Mouse (Mus musculus) heart, embryonic 10.5 days (tissue): Measurements from ENCODE around the gene Bysl. TPM values are rescaled to one million over a fixed set of nuclear protein-coding genes. Genes with fewer than 3 reads are reported as not detected.
"Not testable (repeated sequence)": the region's sequence is repeated elsewhere in the genome, so short reads cannot be mapped to it uniquely, and the experiment has no call there.

ENCODE experiments used
- DNase-seq: peaks from one replicate; pipeline ENCODE4 v3.0.0-alpha.2; 2017; ENCODE audit warnings: low spot score
- H3K27ac ChIP-seq: fragments of 300-500 bp; sonication (generic); 2 replicates; pipeline ENCODE4 v1.5.1; 2016; ENCODE audit warnings: mild to moderate bottlenecking
- H3K27me3 ChIP-seq: fragments of 300-500 bp; sonication (generic); 2 replicates; pipeline ENCODE4 v1.6.1; 2016; ENCODE audit warnings: mild to moderate bottlenecking; ENCODE audit not compliant: poor library complexity, insufficient read depth, severe bottlenecking
- H3K36me3 ChIP-seq: fragments of 300-500 bp; sonication (generic); 2 replicates; pipeline ENCODE4 v1.6.1; 2016; ENCODE audit warnings: mild to moderate bottlenecking, moderate library complexity
- H3K4me1 ChIP-seq: fragments of 300-500 bp; sonication (generic); 2 replicates; pipeline ENCODE4 v1.6.1; 2016; ENCODE audit warnings: mild to moderate bottlenecking
- H3K4me3 ChIP-seq: fragments of 300-500 bp; sonication (generic); 2 replicates; pipeline ENCODE4 v1.5.1; 2016; ENCODE audit warnings: mild to moderate bottlenecking, moderate library complexity
- H3K9me3 ChIP-seq: fragments of 300-500 bp; sonication (generic); 2 replicates; pipeline ENCODE4 v1.6.1; 2016; ENCODE audit warnings: mild to moderate bottlenecking, moderate library complexity
- WGBS: fragments of 180-500 bp; shearing (Covaris S2); methylation state at CpG from one replicate; pipeline ENCODE4 v1.1.7; 2016; 5-methylcytosine and 5-hydroxymethylcytosine counted together
- polyA plus RNA-seq: library from polyadenylated mRNA; unstranded; fragments of >200 nt; fragmentation: Nextera tagmentation; extraction: Ambion mirVana; gene quantifications from 2 replicates; pipeline ENCODE4 v1.2.1, GENCODE M21; 2016

Bysl gene
- polyA plus RNA-seq, 1 experiment from 2014 or later: 43.0 TPM

DNA sequence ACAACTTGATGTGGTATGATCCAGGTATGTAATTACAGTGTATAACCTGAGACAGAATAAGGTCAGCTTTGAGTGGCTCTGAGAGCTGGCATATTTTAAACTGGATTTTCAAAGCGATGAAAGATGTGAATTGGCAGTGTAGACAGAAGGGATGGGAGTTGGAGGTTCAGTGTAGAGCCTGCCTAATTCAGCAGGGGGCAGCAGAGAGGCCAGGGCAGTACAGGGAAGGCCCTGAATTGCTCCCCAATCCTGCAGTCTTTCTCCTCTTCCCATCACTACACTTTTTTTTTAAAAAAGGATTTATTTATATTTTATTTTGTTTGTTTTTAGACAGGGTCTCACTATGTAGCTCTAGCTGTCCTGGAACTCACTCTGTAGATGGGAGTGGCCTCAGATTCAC is 2.7 kb upstream of the Bysl start:
- H3K27me3 ChIP-seq: no peaks in the 10 kb centered on the region
- H3K36me3 ChIP-seq: peaks cover 54% of the 10 kb centered on the region
- WGBS: 86% methylated on average over 1 of the region's 1 CpGs
- no peak for DNase-seq
- H3K4me1 ChIP-seq: peaks cover 21% of the 10 kb centered on the region
- no peak overlapping the region for H3K4me3 ChIP-seq
- no peak overlapping the region for H3K27ac ChIP-seq
- no peaks in the 10 kb centered on the region for H3K9me3 ChIP-seq

DNA sequence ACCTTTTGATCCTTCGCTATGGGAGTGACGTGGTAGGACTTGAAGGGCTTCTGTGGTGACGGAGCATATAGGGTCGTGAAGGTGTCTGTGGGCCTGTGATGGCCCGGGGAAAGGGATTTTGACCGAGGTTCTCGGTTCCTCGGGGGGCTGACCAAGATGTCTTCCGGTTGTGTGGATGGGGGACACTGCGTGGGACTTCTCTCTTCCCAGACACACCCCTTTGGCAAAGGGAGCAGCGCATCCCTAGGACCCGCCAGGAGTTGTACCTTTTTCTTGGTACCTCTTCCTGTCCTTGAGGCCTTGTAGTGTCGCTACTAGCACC is 330 bp upstream of the Bysl start:
- Histone ChIP-seq H3K27me3 (no peaks in the 10 kb centered on the region), H3K36me3 (peaks cover 57% of the 10 kb centered on the region), H3K4me1 (peaks cover 21% of the 10 kb centered on the region), H3K4me3 (peak overlapping the region; percentile 85), H3K9me3 (no peaks in the 10 kb centered on the region), H3K27ac (peak overlapping the region; percentile 89)
- under 1% methylated on average over 13 of the region's 13 CpGs for WGBS
- DNase-seq: no peak

DNA sequence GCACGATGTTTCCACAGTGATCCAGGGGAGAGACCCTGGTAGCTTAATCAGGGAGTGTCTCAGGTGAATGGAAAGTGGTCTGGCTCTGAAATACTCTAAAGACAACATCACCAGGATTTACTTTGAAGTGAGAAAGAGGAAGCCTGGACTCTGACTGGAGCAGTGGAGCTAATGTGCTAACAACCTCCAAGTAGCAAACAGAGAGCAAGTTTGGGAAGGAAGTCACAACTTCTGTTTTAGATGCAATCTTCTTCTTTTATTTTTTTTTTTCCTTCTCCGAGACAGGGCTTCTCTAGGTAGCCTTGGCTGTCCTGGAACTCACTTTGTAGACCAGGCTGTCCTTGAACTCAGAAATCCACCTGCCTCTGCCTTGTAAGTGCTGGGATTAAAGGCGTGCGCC is 2.1 kb downstream of the Bysl start:
- 91% methylated on average over 4 of the region's 4 CpGs for WGBS
- H3K4me3 ChIP-seq: no peak overlapping the region

DNA sequence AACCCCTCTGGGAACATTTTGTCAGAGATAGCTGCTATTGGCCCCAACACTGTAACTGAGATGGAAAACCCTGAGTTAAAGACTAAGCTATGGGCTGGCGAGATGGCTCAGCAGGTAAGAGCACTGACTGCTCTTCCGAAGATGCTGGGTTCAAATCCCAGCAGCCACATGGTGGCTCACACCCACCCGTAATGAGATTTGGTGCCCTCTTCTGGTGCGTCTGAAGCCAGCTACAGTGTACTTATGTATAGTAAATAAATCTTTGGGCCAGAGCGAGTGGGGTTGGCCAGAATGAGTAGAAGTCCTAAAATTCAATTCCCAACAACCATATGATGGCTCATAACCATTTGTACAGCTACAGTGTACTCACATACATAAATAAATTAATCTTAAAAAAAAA is 5.1 kb downstream of the Bysl start:
- Histone ChIP-seq H3K4me3 (no peak overlapping the region), H3K27ac (no peak overlapping the region), H3K4me1 (peaks cover 9% of the 10 kb centered on the region), H3K27me3 (no peaks in the 10 kb centered on the region), H3K36me3 (peaks cover 73% of the 10 kb centered on the region), H3K9me3 (no peaks in the 10 kb centered on the region)
- WGBS: 79% methylated on average over 5 of the region's 5 CpGs
- DNase-seq: no peak

More for the DNA sequence above, 2.1 kb downstream of the Bysl start:
- H3K27me3 ChIP-seq: no peaks in the 10 kb centered on the region
- H3K4me1 ChIP-seq: peaks cover 21% of the 10 kb centered on the region
- no peak for DNase-seq
- peaks cover 59% of the 10 kb centered on the region for H3K36me3 ChIP-seq
- H3K9me3 ChIP-seq: no peaks in the 10 kb centered on the region
- no peak overlapping the region for H3K27ac ChIP-seq

DNA sequence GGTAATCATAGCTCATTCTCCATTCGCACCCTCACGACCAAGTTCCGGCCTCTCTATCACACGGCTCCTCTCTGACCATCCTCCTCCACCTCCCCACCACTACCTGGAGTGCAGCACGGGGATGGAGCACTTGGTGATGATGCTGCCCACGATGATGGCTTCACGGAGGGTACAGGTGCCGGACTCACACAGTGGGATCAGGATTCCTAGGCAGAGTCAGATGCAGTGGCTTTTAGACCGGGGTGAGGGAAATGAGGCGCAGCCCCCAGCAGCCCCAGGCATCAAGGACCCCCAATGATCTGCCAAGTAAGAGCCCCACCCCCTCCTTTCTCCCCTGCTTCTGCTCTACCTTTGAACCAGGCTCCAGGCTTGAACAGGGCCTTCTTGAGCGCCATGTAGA is 9.0 kb downstream of the Bysl start:
- DNase-seq: no peak
- no peak overlapping the region for H3K27ac ChIP-seq
- H3K4me3 ChIP-seq: no peak overlapping the region
- no peaks in the 10 kb centered on the region for H3K27me3 ChIP-seq
- peaks cover 93% of the 10 kb centered on the region for H3K36me3 ChIP-seq
- WGBS: 91% methylated on average over 11 of the region's 11 CpGs
- H3K4me1 ChIP-seq: peaks cover 19% of the 10 kb centered on the region
- H3K9me3 ChIP-seq: no peaks in the 10 kb centered on the region

DNA sequence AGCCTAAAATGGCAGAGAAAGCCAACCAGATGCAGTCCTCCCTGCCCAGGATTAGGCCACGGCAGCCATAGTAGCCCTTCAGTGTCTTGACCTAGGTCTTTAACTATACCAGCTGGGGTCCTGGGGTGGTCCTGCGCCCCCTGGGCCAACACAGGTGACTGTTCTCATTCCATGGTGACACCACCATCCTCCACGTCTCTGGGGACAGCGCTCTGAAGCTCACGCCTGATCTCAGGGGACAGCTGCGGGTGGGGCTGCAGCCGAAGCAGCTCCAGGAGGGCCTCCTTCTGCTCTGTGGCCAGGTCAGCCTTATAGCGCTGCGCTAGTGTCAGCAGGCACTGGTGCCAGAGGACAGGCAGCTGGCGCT is 9.9 kb downstream of the Bysl start:
- peaks cover 28% of the 10 kb centered on the region for H3K4me1 ChIP-seq
- no peaks in the 10 kb centered on the region for H3K27me3 ChIP-seq
- WGBS: 85% methylated on average over 10 of the region's 10 CpGs
- peaks cover 93% of the 10 kb centered on the region for H3K36me3 ChIP-seq
- H3K9me3 ChIP-seq: no peaks in the 10 kb centered on the region
- no peak overlapping the region for H3K27ac ChIP-seq
- H3K4me3 ChIP-seq: no peak overlapping the region
- DNase-seq: no peak

DNA sequence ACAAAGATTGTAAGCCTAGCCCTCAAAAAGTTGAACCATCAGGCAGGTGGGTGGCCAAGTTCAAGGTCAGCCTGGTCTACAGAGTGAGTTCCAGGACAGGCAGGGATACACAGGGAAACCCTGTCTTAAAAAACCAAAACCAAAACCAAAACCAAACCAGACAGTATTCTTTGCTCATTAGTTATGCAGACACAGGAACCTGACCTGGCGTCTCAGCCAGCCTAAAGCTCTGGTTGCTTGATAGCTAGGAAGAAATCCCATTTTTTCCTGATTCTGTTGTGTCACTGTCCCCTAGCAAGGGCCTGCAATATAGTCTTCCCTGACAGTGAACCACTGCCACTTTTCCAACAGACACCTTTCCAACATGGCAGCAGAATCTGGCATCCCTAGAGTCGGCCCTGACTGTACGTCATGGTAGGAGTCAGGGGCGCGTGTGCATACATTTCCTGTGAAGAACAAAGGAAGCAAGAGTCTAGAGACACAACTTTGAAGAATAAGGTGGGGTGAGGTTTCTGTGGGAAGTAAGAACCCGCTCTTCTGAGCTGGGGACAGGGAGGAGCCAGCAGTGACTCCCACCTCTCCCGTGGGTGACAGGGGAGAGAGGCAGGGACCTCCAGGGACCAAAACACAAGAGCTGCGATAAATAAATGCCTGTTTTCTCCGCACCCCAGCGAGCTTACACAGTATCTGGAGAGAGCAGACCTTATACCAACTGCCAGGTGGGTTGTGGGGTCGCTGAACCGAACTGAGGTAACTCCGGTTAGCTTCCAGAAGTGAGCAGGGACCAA is 10.5 kb downstream of the Bysl start:
- WGBS: 92% methylated on average over 13 of the region's 13 CpGs
- 0 out of 2 replicates have a peak overlapping the region, but pooled peaks have one; percentile 10 for H3K27ac ChIP-seq
- peaks cover 91% of the 10 kb centered on the region for H3K36me3 ChIP-seq
- H3K4me3 ChIP-seq: no peak overlapping the region
- no peaks in the 10 kb centered on the region for H3K9me3 ChIP-seq
- H3K27me3 ChIP-seq: no peaks in the 10 kb centered on the region
- DNase-seq: no peak
- H3K4me1 ChIP-seq: peaks cover 34% of the 10 kb centered on the region

DNA sequence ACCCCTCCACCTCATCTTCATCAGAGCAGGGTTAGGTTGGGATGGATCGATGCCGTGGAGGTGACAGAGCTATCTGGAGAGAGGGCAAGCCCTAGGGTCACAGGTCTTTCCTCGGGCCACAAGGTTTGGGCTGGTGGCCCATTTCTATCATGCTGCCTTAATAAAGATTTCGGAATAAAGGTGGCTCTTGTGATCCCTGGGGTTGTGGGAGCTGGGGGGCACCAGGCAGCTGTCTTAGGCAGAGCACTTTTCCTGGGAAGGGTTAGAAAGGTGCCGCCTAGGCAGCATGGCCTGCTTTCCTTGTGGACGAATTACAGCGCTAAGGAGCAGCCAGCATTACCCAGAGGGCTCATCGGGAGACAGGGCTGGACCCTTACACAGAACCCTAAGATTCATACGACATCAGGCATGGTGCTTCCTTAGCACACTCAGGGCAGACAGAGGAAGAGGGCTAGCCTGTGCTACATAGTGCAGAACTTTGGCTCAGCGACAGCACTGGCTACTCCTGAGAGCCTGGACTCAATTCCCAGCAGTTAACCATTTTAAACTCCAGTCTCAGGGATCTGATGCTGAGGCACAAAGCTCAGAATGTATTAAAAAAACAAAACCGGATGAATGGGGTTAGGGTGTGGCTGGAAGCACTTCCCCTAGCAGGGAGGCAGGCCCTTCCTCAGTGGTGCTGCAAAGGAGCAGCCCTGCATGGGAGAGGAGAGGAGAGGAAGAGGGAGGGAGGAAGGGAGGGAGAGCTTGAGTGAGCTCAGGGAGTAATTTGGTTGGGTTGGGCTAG is 11.6 kb downstream of the Bysl start:
- Histone ChIP-seq H3K27me3 (no peaks in the 10 kb centered on the region), H3K9me3 (no peaks in the 10 kb centered on the region), H3K36me3 (peaks cover 86% of the 10 kb centered on the region), H3K27ac (peak overlapping the region; percentile 42), H3K4me1 (peaks cover 43% of the 10 kb centered on the region), H3K4me3 (no peak overlapping the region)
- WGBS: 71% methylated on average over 11 of the region's 11 CpGs
- DNase-seq: no peak

DNA sequence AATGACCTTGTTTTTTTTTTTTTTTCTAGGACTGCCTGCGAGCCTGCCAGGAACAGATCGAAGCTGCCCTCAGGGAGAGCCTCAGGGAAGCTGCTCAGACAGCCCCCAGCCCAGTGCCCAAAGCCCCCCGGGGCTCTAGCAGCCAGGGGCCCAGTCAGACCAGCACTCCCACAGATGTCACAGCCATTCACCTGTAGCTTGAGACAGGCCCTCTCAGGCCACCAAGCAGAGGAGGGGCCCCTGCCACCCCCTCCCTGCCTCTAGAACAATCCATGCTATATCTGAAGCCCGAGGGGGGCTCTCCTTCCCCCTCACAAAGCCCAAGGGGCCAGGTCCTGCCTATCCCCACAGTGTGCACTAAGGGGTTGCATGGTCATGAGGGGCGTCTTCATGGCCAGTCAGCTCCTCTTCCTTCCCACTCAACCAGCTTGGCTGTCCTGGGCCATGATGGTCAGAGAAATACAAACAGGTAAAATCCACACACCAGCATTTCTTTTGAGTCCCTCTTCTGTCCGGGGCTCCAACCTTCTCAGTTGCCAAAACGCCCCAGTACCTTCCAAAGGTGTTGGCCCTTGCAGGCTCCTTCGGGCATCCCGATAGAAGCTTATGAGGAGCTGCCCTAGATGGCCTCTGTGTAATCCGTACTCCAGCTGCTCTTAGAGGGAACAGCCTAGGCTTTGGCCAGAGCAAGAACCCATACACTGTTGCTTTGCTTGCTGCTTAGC is 12.6 kb downstream of the Bysl start:
- WGBS: 74% methylated on average over 10 of the region's 10 CpGs
- DNase-seq, H3K4me3 ChIP-seq, H3K9me3 ChIP-seq, H3K27me3 ChIP-seq: not testable (repeated sequence)
- Histone ChIP-seq H3K36me3 (peaks cover 76% of the 10 kb centered on the region), H3K27ac (peak overlapping the region; percentile 99; the same call in 1 of the 2 replicates), H3K4me1 (peaks cover 43% of the 10 kb centered on the region)

DNA sequence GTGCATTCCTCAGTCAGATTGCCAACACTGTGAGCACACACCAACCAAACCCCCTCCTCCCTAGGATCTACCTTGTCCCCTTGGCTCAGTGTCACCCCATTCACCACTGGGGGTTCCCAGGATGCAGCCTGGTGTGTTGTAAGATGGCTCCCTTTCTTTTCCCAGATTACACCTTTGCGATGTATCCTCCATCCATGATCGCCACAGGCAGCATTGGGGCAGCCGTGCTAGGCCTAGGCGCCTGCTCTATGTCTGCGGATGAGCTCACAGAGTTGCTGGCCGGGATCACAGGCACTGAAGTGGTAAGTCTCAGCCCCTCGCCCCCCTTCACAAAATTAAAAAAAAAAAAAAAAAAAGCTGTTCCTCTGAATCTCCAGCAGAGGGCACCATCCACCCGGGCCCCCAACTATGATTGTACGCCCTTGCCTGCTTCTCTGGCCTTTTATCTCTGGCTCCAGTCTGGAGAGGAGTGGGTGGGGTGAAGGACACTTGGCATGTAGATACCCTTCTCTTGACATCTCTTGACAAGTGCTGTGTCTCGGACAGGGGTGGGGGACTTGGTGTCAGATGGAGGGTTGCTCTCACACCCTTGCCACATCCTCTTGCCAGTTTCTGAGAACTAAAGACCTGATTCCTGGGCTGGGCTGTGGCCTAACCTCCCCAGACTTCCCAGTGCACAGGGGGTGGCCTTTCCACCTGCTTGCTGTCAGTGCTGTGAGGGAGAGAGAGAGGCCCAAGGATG is 13.3 kb downstream of the Bysl start:
- Histone ChIP-seq H3K4me1 (peaks cover 45% of the 10 kb centered on the region), H3K36me3 (peaks cover 73% of the 10 kb centered on the region), H3K4me3 (peak overlapping the region; percentile 96; the same call in 1 of the 2 replicates), H3K27me3 (no peaks in the 10 kb centered on the region), H3K27ac (peak overlapping the region; percentile 99), H3K9me3 (no peaks in the 10 kb centered on the region)
- 14% methylated on average over 10 of the region's 10 CpGs for WGBS
- DNase-seq: peak; percentile 94

DNA sequence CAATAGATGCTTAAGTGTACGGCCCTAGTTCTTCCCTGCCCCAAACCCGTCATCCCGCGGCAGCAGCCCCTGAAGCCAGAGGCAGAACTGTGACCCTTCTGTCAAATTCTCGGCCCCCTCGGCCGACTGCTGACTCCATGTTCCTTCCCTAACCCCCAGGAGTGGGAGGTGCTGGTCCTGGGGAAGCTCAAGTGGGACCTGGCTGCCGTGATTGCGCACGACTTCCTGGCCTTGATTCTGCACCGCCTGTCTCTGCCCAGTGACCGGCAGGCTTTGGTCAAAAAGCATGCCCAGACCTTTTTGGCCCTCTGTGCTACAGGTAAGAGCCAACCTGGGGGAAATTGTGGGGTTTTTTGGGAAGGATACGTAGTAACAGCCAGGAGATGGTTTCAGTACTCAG is 14.0 kb downstream of the Bysl start:
- H3K4me3 ChIP-seq: peak overlapping the region; percentile 96
- no peak for DNase-seq
- peak overlapping the region; percentile 99 for H3K27ac ChIP-seq
- peaks cover 67% of the 10 kb centered on the region for H3K36me3 ChIP-seq
- H3K4me1 ChIP-seq: peaks cover 50% of the 10 kb centered on the region
- 58% methylated on average over 13 of the region's 13 CpGs for WGBS
- H3K9me3 ChIP-seq: no peaks in the 10 kb centered on the region
- no peaks in the 10 kb centered on the region for H3K27me3 ChIP-seq

DNA sequence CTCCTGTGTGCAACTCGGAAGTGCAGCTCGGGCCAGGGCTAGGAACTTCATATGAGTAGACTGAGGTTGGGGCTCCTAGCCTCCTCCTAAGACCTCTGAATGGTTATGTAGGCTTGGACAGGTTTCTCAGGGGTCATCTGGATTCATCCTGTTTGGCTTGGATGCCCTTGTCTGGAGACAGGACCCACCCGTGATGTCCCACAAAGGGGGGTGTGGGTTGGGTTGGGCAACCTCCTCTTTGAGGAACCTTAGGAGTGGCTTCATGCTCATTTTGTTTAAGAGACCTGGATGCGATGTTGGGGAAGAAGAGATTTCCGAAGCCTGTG is 14.5 kb downstream of the Bysl start:
- H3K27me3 ChIP-seq: no peaks in the 10 kb centered on the region
- WGBS: 64% methylated on average over 5 of the region's 5 CpGs
- peak overlapping the region; percentile 96 for H3K4me3 ChIP-seq
- H3K9me3 ChIP-seq: no peaks in the 10 kb centered on the region
- H3K27ac ChIP-seq: peak overlapping the region; percentile 99
- peaks cover 50% of the 10 kb centered on the region for H3K4me1 ChIP-seq
- DNase-seq: no peak
- peaks cover 63% of the 10 kb centered on the region for H3K36me3 ChIP-seq
